In the genomic region with DNA sequence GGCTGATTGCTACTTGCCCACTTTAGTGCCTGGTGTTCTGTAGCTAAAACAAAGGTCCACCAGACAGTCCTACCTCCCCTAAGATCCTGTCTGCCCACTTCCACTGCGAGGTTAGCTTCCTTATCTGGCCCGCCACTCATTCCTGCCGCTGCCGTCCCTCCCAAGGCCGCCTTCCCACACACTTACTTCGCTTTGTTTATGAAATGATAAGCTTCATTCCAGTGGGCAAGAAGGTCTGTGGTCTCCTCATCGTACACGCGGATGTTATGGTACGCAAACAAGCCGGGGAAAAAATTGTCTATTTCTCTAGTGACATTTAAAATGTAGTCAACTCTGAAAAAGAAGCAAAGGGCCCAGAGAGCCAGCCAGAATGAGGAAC, we compare ENCODE assay signal across 12 mouse cellular contexts. TPM values are rescaled to one million over a fixed set of nuclear protein-coding genes. Genes with fewer than 3 reads are reported as not detected.
DNase-seq lines count a peak whose midpoint lies in the region; ATAC-seq lines count a peak whose summit lies in the region.
"Had no signal": no experiment of that assay in that cellular context is flagged by ENCODE, and none has a peak within 500 bp of the region (broad histone marks: within the 10 kb centered on the region; RNA-seq: fewer than 3 reads in every experiment).

No protein-coding gene starts in this region.

- H3K4me1 ChIP-seq in forebrain, embryonic 15.5 days = peaks cover 24% of the 10 kb centered on the region
- no peaks in the 10 kb centered on the region for H3K4me1 ChIP-seq in forebrain, embryonic 12.5 days
- H3K4me1 ChIP-seq in lung, embryonic 16.5 days (replicated peaks; ENCODE audit: control insufficient read depth, insufficient read depth, low read length) = 0 out of 2 replicates have a peak, but pooled peaks cover 3% of the 10 kb centered on the region
- H3K4me1 ChIP-seq in liver, embryonic 15.5 days (replicated peaks) = peaks cover 32% of the 10 kb centered on the region
- H3K4me1 ChIP-seq: midbrain, embryonic 12.5 days had no signal

- no peaks in the 10 kb centered on the region for H3K27me3 ChIP-seq in forebrain, embryonic 15.5 days
- H3K27me3 ChIP-seq in forebrain, embryonic 12.5 days = no peaks in the 10 kb centered on the region
- no peaks in the 10 kb centered on the region for H3K27me3 ChIP-seq in lung, embryonic 16.5 days (ENCODE audit: control insufficient read depth, insufficient read depth, low read depth, low read length)
- H3K27me3 ChIP-seq in liver, embryonic 15.5 days = no peaks in the 10 kb centered on the region
- H3K27me3 ChIP-seq: intestine, embryonic 15.5 days; midbrain, embryonic 12.5 days had no signal

- H3K4me3 ChIP-seq in forebrain, embryonic 15.5 days = no peak overlapping the region
- no peak overlapping the region for H3K4me3 ChIP-seq in forebrain, embryonic 12.5 days (replicated peaks)
- H3K4me3 ChIP-seq in lung, embryonic 16.5 days (ENCODE audit: low read length) = no peak overlapping the region
- H3K4me3 ChIP-seq in liver, embryonic 15.5 days (replicated peaks) = peak overlapping the region; percentile 4; the same call in 1 of the 2 replicates
- H3K4me3 ChIP-seq: intestine, embryonic 15.5 days; midbrain, embryonic 12.5 days had no signal

- H3K27ac ChIP-seq in forebrain, embryonic 15.5 days (replicated peaks) = 0 out of 2 replicates have a peak overlapping the region, but pooled peaks have one; percentile 79
- H3K27ac ChIP-seq in forebrain, embryonic 12.5 days = no peak overlapping the region
- H3K27ac ChIP-seq in lung, embryonic 16.5 days (ENCODE audit: low read length) = peak overlapping the region; percentile 56
- H3K27ac ChIP-seq in liver, embryonic 15.5 days (replicated peaks) = peak overlapping the region; percentile 77
- H3K27ac ChIP-seq: intestine, embryonic 15.5 days; midbrain, embryonic 12.5 days had no signal

- no peak overlapping the region for H3K4me2 ChIP-seq in forebrain, embryonic 15.5 days (replicated peaks)
- no peak overlapping the region for H3K4me2 ChIP-seq in forebrain, embryonic 12.5 days
- H3K4me2 ChIP-seq in lung, embryonic 16.5 days (ENCODE audit: low read depth, low read length) = no peak overlapping the region
- peak overlapping the region; percentile 54 for H3K4me2 ChIP-seq in liver, embryonic 15.5 days
- H3K4me2 ChIP-seq: intestine, embryonic 15.5 days; midbrain, embryonic 12.5 days had no signal

- ATAC-seq in forebrain, embryonic 15.5 days (replicated peaks) = no peak
- no peak for ATAC-seq in forebrain, embryonic 12.5 days (ENCODE audit: low FRiP score)
- no peak for ATAC-seq in lung, embryonic 16.5 days (ENCODE audit: low read depth)
- peak; percentile 75 for ATAC-seq in liver, embryonic 15.5 days (ENCODE audit: insufficient read depth)
- ATAC-seq: intestine, embryonic 15.5 days had no signal

- H3K9ac ChIP-seq in forebrain, embryonic 15.5 days (replicated peaks) = no peak overlapping the region
- no peak overlapping the region for H3K9ac ChIP-seq in forebrain, embryonic 12.5 days
- no peak overlapping the region for H3K9ac ChIP-seq in lung, embryonic 16.5 days (ENCODE audit: low read length)
- peak overlapping the region; percentile 42 for H3K9ac ChIP-seq in liver, embryonic 15.5 days
- H3K9ac ChIP-seq: intestine, embryonic 15.5 days; midbrain, embryonic 12.5 days had no signal

- WGBS in forebrain, embryonic 15.5 days = 94% methylated on average over 11 of the region's 11 CpGs
- 92% methylated on average over 11 of the region's 11 CpGs for WGBS in forebrain, embryonic 12.5 days
- 25% methylated on average over 11 of the region's 11 CpGs for WGBS in lung, embryonic 16.5 days
- WGBS in liver, embryonic 15.5 days (ENCODE audit: insufficient replicate concordance) = 7% methylated on average over 11 of the region's 11 CpGs

- no peaks in the 10 kb centered on the region for H3K9me3 ChIP-seq in forebrain, embryonic 15.5 days
- no peaks in the 10 kb centered on the region for H3K9me3 ChIP-seq in forebrain, embryonic 12.5 days
- H3K9me3 ChIP-seq in lung, embryonic 16.5 days (ENCODE audit: control insufficient read depth, low read length) = no peaks in the 10 kb centered on the region
- H3K9me3 ChIP-seq in liver, embryonic 15.5 days (replicated peaks) = no peaks in the 10 kb centered on the region
- H3K9me3 ChIP-seq: intestine, embryonic 15.5 days; midbrain, embryonic 12.5 days had no signal

- peaks cover 41% of the 10 kb centered on the region for H3K36me3 ChIP-seq in forebrain, embryonic 15.5 days
- peaks cover 72% of the 10 kb centered on the region for H3K36me3 ChIP-seq in forebrain, embryonic 12.5 days (replicated peaks)
- peaks cover 41% of the 10 kb centered on the region for H3K36me3 ChIP-seq in lung, embryonic 16.5 days (ENCODE audit: control insufficient read depth, insufficient read depth, low read length)
- peaks cover 97% of the 10 kb centered on the region for H3K36me3 ChIP-seq in liver, embryonic 15.5 days (replicated peaks)

- DNase-seq in lung, postnatal 36 days = no peak
- peak; percentile 54 for DNase-seq in MEL-GATA-1-ER (ENCODE audit: extremely low read depth, low read depth)
- no peak for DNase-seq in urinary bladder, postnatal 25 days (ENCODE audit: low spot score)
- no peak for DNase-seq in kidney, adult 18-20 months
- DNase-seq: cerebellum, postnatal 10 days; gastrocnemius, postnatal 36 days had no signal

RNA-seq across cellular contexts. Expression of a gene that starts 42.0 kb away (rescaled TPM):
- polyA plus RNA-seq in forebrain, embryonic 15.5 days (2015; fragmentation: Nextera tagmentation; extraction: Ambion mirVana) = 12.8 and 13.8 TPM in 2 replicates
- polyA plus RNA-seq in forebrain, embryonic 12.5 days (2016; fragmentation: Nextera tagmentation; extraction: Ambion mirVana) = 19.0 and 19.9 TPM in 2 replicates
- 13.2 and 15.1 TPM in 2 replicates for polyA plus RNA-seq in lung, embryonic 16.5 days (2015; fragmentation: Nextera tagmentation; extraction: Ambion mirVana)
- 6.6 and 7.4 TPM in 2 replicates for polyA plus RNA-seq in liver, embryonic 15.5 days (2015; fragmentation: Nextera tagmentation; extraction: Ambion mirVana)

RNA-seq across cellular contexts. Expression of a gene that starts 43.1 kb away (rescaled TPM):
- polyA plus RNA-seq in forebrain, embryonic 15.5 days (2015; fragmentation: Nextera tagmentation; extraction: Ambion mirVana) = 221 and 224 TPM in 2 replicates
- polyA plus RNA-seq in forebrain, embryonic 12.5 days (2016; fragmentation: Nextera tagmentation; extraction: Ambion mirVana) = 256 and 277 TPM in 2 replicates
- polyA plus RNA-seq in lung, embryonic 16.5 days (2015; fragmentation: Nextera tagmentation; extraction: Ambion mirVana) = 131 and 138 TPM in 2 replicates
- 38.6 and 43.4 TPM in 2 replicates for polyA plus RNA-seq in liver, embryonic 15.5 days (2015; fragmentation: Nextera tagmentation; extraction: Ambion mirVana)

RNA-seq across cellular contexts. Expression of a gene that starts 51.8 kb away (rescaled TPM):
- not detected in 2 replicates for polyA plus RNA-seq in forebrain, embryonic 15.5 days (2015; fragmentation: Nextera tagmentation; extraction: Ambion mirVana)
- not detected in 2 replicates for polyA plus RNA-seq in forebrain, embryonic 12.5 days (2016; fragmentation: Nextera tagmentation; extraction: Ambion mirVana)
- not detected in 2 replicates for polyA plus RNA-seq in lung, embryonic 16.5 days (2015; fragmentation: Nextera tagmentation; extraction: Ambion mirVana)
- not detected in 2 replicates for polyA plus RNA-seq in liver, embryonic 15.5 days (2015; fragmentation: Nextera tagmentation; extraction: Ambion mirVana)
- polyA plus RNA-seq: midbrain, embryonic 12.5 days had no signal
